Mouse (Mus musculus) left cerebral cortex, postnatal 36 days (tissue): ENCODE data around the gene Trhde. TPM values are rescaled to one million over a fixed set of nuclear protein-coding genes. Genes with fewer than 3 reads are reported as not detected.
A peak's percentile ranks its signal among the peaks of the same experiment; 100 is the strongest.

Experiments used
- DNase-seq, 2 experiments: peaks; one replicate each; pipeline ENCODE4 v3.0.0; 2021 to 2022; ENCODE audit warnings: low spot score in 2 of 2, mixed read lengths in 1 of 2
- intact Hi-C: fragments of 180-260 bp; cut with DNase I; formaldehyde crosslinking; loops from one replicate; pipeline ENCODE4 v1.15.1; 2025
- total RNA-seq, 2 experiments: library from RNA; stranded (reverse); gene quantifications; 2 replicates each; pipeline ENCODE4 v1.2.3; 2021

Trhde gene
- total RNA-seq, 2 experiments from 2014 or later = 31.5 to 37.7 TPM

DNA sequence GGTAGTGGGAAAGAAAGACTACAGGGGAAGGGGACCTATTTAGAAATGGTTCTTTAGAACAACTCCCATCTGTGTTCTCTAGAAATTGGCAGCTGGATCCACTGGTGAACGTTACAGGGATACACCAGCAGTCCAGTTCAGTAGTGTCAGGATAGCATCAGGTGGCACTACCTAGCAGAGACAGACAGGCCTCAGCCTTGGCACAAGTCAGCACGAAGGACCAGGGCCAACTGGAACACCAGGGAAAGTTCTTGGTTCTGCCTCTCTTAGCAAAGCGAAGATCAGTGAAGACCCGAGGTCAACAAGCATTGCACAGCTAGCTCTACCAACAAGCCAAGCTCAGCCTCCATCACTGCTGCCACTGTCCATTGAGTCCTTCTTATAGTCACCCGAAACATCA, 62.2 kb downstream of the Trhde start:
- intact Hi-C loops = no loop called here
- no peak for DNase-seq

DNA sequence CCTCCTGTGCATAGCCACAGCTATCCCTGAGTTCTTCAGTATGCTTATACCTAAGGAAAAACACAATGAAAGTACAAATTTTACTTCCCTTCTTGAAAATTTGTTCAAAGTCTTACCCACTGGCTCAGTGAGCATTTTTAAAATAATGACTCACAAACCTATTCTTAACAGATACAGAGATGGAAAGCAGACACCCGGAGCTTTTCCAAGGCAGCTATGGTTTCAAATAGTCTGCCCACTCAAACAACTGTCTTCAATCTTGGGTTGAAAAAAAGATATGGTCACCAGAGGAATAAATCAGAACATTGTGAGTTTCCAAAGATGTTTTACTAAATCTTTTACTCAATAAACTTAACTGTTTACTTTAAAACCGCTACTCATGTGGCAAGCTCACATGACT, 64.5 kb downstream of the Trhde start:
- no peak for DNase-seq

GRCm38 (mm10) chr10:114736377-114736776, 65.7 kb downstream of the Trhde start:
- intact Hi-C loops = no loop called here
- DNase-seq = no peak

More for the DNA sequence above, 64.5 kb downstream of the Trhde start:
- intact Hi-C loops = no loop called here

DNA sequence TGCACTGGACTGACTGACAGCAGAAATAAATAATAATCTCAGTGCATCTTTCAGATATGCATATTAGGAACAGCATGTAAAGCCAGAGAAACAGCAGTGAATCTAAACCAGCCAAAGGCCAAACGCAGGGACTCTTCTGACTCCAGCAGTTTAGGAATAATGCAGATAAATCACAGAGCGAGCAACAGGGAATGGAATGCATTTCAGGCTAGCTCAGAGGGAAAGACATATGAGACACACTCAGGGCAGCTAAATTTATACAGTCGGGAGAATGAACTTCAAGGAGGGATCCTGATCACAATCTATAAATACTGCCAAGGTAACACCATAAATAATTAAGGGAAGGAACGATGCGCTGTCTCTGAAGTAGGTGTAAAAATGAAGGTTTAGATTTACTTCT, 66.4 kb downstream of the Trhde start:
- no peak for DNase-seq
- intact Hi-C loops = no loop called here

DNA sequence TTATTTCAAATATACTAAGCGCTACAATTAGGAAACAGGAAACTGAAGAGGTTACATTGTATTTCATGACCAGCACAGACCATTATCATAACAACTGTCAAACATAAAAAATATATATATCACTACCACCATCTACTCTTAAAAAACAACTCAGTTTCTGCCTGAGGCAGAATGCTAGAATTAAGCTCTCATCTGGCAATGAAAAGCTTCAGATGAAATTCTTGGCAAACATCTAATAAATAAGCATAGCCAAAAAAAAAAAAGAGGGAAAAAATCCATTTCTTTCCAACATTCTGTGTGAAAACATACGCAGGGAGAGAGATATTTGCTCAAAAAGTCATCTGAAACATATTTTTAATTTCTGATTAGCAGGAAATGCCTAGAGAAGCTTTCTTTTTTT, 67.0 kb downstream of the Trhde start:
- intact Hi-C loops = no loop called here
- no peak for DNase-seq

DNA sequence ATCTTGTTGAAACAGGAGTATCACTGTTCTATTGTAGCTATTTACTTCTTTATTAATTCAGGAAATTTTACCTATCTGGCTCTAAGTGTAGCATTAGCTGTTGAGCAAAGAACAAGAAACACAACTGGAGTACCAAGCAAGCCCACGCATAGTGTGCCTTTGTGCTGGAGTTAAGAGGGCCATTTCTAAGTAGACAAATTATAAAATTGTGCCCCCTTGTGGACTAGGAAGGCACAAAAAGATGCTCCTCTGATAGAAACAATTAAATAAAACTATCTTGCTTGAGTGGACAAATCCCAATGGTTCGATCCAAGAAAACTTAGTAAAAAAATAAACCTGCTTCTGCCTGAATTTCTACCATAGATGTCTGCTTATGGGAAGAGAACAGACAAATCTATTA, 76.5 kb downstream of the Trhde start:
- intact Hi-C loops = no loop called here

DNA sequence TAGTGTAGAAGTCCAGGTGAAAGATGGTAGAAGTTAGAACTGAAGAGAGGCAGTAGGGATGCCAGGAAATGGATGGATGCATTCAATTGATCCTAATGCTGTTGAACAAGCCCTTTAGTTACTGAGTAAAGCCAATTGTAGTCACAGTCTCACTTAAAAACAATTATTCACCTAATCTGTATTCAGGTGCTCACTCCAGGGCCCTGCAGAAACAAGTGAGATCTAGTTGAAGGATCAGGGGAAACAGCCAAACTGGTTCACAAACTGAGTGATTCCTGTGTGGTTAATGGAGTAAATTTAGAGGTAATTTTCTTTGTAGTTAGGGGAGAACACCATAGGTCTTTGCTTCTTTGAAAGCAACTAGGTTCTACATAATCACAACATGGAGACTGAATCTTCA, 100.3 kb downstream of the Trhde start:
- no peak for DNase-seq
- intact Hi-C loops = no loop called here

More for the DNA sequence above, 76.5 kb downstream of the Trhde start:
- DNase-seq = no peak

DNA sequence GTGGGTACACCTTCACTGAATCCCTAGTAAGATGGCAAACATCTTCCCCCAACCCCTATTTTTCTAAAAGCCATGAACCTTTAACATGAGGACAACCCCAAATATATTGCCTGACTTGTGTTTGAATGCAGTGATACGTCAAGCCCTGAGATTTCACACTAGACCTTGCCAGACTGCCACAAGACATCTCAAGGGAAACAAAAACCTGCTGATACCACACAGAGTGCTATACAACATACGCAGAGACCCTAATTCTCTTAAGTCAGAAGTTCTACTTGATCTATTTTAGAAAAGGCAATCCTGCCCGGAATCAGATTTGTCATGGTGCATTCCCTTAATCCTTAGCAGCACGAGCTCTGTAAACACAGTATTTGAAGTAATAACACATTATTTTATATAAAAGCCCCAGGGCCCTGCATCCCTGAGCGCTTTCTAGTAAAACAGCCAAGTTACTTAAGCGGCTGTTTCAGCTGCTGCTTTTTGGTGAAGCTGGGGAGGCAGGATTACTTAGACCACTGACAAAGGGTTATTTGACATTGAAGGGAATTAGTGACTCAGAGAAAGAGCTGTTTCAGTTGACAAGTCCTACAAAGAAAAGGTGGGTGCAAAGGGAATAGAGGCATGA, 130.2 kb downstream of the Trhde start:
- intact Hi-C loops = no loop called here
- no peak for DNase-seq

GRCm38 (mm10) chr10:114593046-114593445, 209.1 kb downstream of the Trhde start:
- intact Hi-C loops = no loop called here
- no peak for DNase-seq

DNA sequence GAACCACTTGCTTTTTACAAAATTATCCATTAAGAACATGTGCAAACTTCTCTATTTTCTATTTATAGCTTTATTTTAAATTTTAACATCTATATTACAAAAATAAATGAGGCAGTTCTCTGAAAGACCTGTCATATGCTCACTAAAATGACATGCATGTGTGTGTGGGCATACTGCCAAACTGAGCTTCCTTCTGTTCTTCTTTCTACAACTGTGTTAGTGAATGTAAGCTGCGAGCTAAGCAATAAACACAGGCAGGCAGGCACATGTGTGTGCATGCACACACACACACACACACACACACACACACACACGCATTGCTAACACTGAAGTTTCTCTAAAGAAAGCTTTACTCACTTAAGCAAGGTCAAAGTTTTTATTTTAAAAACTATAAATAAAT, 223.2 kb downstream of the Trhde start:
- intact Hi-C loops = no loop called here
- no peak for DNase-seq

GRCm38 (mm10) chr10:114567891-114568290, 234.2 kb downstream of the Trhde start:
- intact Hi-C loops = no loop called here
- no peak for DNase-seq

DNA sequence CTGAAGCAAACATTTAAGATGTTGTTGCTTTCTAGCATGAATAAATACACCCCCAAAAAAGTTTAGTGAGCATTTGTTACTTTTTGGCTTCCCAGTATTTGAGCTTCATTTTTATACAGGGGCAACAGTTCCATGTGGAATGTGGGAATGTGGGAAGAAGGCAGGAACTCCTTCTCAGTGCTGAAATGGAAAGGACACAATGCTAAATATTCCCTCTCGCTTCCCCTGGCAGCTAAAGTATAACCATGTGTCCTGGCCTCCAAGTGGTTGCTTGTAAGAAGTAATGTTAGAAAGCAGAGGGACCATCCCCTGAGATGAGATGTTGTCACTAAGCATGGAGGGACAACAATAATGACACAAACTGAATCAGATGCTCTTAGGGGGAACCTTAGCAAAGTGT, 292.9 kb downstream of the Trhde start:
- DNase-seq = peak in 1 of 2 experiments; percentile 18
- intact Hi-C loops = no loop called here

DNA sequence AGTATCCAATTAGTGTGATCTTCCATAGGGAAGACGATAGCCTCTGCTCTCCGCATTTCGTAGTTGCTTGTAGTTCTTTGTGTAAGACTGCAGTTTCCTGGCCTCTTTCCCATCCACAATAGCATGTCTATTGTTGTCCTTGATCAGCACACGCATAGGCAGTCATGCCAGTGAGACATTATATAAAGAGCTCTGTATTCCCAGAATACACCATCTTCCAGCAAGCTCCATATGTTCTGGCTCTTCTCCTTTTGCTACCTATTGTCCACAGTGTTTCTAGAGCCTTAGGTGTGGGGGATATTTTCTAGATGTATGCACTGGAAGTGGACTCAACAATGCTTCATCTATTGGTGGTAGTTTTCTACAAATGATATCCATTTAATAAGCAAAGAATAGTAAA, 313.3 kb downstream of the Trhde start:
- intact Hi-C loops = no loop called here
- no peak for DNase-seq

DNA sequence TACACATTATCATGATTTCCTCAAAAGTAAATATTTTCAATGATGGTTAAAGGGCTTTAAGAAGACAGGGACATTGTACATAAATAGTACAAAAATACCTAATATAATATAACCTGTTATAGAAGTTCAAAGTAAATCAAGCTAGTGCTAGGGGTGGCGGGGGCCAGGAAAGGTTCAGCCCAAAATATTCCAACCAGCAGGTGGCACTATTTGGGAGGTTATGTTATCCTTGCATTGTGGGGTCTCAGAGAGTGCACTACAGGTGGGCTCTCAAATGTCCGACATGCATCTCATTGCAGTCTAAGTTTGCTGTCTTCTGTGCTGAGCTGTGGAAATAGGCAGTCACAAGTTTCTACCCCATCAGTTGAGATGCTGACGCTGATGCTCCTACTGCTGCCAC, 346.5 kb downstream of the Trhde start:
- no peak for DNase-seq
- intact Hi-C loops = no loop called here

DNA sequence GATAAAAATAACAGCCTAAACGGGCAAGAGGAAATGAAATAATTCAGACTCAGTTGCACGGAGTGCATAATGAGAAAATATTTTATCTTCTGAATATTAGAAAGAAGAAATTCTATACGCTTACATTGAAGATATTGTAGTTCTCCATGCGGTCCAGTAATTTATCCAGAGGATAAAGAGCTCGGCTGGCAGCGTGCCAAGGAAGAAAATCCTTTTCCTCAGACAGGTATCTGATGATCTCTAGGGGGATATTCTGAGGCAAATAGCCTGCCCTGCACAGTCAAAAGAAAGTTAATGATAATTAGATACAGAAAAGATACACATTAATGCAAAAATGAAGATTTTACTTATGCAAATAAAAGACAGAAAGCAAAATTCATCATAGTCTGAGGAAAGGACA, 354.0 kb downstream of the Trhde start:
- DNase-seq = no peak
- intact Hi-C loops = no loop called here

GRCm38 (mm10) chr10:114418956-114419530, 383.1 kb downstream of the Trhde start:
- DNase-seq = no peak
- intact Hi-C loops = no loop called here

GRCm38 (mm10) chr10:114415717-114416116, 386.4 kb downstream of the Trhde start:
- no peak for DNase-seq
- intact Hi-C loops = no loop called here

- intact Hi-C loops = no loop called here
- no peak for DNase-seq
These were observed 396.8 kb downstream of the Trhde start for GRCm38 (mm10) chr10:114405260-114405659.

GRCm38 (mm10) chr10:114403795-114404194, 398.3 kb downstream of the Trhde start:
- intact Hi-C loops = no loop called here

DNA sequence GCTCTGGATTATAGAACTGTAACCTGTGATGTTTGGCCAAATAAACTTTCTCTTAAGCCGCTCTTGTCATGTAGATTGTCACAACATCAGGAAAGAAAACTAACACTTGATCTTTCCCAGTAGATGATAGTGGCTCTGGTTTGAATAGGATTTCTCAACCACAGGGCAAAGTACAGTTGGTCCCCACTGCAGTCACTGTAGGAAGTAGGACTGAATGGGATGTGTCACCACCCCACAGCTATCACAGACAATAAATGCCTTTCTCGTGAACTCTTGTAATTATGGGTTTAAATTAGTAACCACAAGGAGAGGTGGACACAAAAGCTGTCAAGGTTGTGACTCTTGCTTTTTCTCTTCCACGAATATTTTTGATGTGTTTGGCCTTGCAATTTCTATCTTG, 431.3 kb downstream of the Trhde start:
- intact Hi-C loops = no loop called here
- no peak for DNase-seq

More at GRCm38 (mm10) chr10:114403795-114404194, 398.3 kb downstream of the Trhde start:
- DNase-seq = no peak

DNA sequence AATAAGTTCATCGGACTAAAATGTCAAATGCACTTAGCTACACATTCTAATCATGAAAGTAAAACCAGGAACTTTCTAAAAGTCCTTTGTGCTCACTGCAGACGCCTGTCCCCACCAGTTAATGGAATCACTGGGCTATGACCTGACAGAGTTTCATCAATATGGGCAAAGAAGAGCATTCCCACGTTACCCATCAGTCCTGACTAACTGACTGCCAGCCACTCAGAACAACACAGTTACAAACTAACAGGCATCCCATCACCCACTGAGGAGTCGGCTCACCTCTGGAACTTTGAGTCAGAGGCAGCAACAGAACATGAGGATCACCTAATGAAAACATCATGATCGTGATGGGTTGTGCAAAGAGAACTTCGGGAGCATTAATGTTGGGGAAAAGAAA, 438.7 kb downstream of the Trhde start:
- DNase-seq = no peak
- intact Hi-C loops = no loop called here

DNA sequence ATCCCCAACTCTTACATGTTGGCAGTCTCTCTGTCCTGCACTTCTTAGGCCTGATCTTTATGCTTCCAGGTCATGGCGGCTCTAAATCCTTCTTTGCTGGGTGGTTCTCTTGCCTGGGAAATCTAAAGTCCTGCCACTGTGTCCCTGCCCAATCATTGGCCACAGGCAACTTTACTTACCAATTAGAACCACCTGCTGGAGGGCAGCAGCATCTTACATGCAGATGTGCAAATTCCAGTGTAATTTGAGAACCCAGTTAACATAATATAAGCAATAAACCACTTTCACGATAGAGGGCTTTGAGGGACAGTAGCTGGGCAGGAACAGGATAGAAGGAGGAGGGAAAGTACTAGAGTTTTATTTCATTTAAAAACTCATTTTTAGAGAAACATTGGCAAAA, 439.5 kb downstream of the Trhde start:
- no peak for DNase-seq
- intact Hi-C loops = no loop called here
